Mouse (Mus musculus): ENCODE data around the gene Wfdc18. TPM values are rescaled to one million over a fixed set of nuclear protein-coding genes. Genes with fewer than 3 reads are reported as not detected.

Gene Wfdc18
- not detected for polyA plus RNA-seq (2015; fragmentation: Illumina TruSeq; extraction: RNeasy Lipid Tissue Mini Kit (QIAGEN cat#74804); ENCODE audit: insufficient read depth, low read depth, low replicate concordance)

GRCm38 (mm10) chr11:83708715-83709114 is at the start of gene Wfdc18:
Gene Wfdc18, plus strand, starts transcription at chr11:83709015.

GRCm38 (mm10) chr11:83662204-83662603 is 46.6 kb upstream of the Wfdc18 start, which contains the start of gene Ccl4:
Gene Ccl4, plus strand, starts transcription at chr11:83662584.

GRCm38 (mm10) chr11:83703705-83704104 is 5.1 kb upstream of the Wfdc18 start, which contains the start of gene Wfdc17:
Gene Wfdc17, plus strand, starts transcription at chr11:83703991.

GRCm38 (mm10) chr11:83746681-83747080 is 37.9 kb downstream of the Wfdc18 start, which contains the start of gene Wfdc21:
Gene Wfdc21, plus strand, starts transcription at chr11:83746940.

GRCm38 (mm10) chr11:83753581-83754181 is 44.9 kb downstream of the Wfdc18 start, which contains the start of gene Heatr6:
Gene Heatr6, plus strand, starts transcription at chr11:83753696.

Other genes starting within 250 kb of the Wfdc18 start
- 2.5 TPM for gene Mmp28, start 245.9 kb upstream of the Wfdc18 start, polyA plus RNA-seq (2015; fragmentation: Illumina TruSeq; extraction: RNeasy Lipid Tissue Mini Kit (QIAGEN cat#74804); ENCODE audit: insufficient read depth, low read depth, low replicate concordance)
- 18.7 TPM for gene Taf15, start 235.9 kb upstream of the Wfdc18 start, polyA plus RNA-seq (2015; fragmentation: Illumina TruSeq; extraction: RNeasy Lipid Tissue Mini Kit (QIAGEN cat#74804); ENCODE audit: insufficient read depth, low read depth, low replicate concordance)
- gene Heatr9, start 186.8 kb upstream of the Wfdc18 start, polyA plus RNA-seq (2015; fragmentation: Illumina TruSeq; extraction: RNeasy Lipid Tissue Mini Kit (QIAGEN cat#74804); ENCODE audit: insufficient read depth, low read depth, low replicate concordance) = not detected
- gene Ccl5, start 178.5 kb upstream of the Wfdc18 start, polyA plus RNA-seq (2015; fragmentation: Illumina TruSeq; extraction: RNeasy Lipid Tissue Mini Kit (QIAGEN cat#74804); ENCODE audit: insufficient read depth, low read depth, low replicate concordance) = not detected
- gene Ccl9, start 130.4 kb upstream of the Wfdc18 start, polyA plus RNA-seq (2015; fragmentation: Illumina TruSeq; extraction: RNeasy Lipid Tissue Mini Kit (QIAGEN cat#74804); ENCODE audit: insufficient read depth, low read depth, low replicate concordance) = 9.2 TPM
- 23.3 TPM for gene Ccl6, start 115.9 kb upstream of the Wfdc18 start, polyA plus RNA-seq (2015; fragmentation: Illumina TruSeq; extraction: RNeasy Lipid Tissue Mini Kit (QIAGEN cat#74804); ENCODE audit: insufficient read depth, low read depth, low replicate concordance)
- gene Rpl9-ps1, start 63.4 kb upstream of the Wfdc18 start, polyA plus RNA-seq (2015; fragmentation: Illumina TruSeq; extraction: RNeasy Lipid Tissue Mini Kit (QIAGEN cat#74804); ENCODE audit: insufficient read depth, low read depth, low replicate concordance) = not detected
- not detected for gene Ccl3, start 59.7 kb upstream of the Wfdc18 start, polyA plus RNA-seq (2015; fragmentation: Illumina TruSeq; extraction: RNeasy Lipid Tissue Mini Kit (QIAGEN cat#74804); ENCODE audit: insufficient read depth, low read depth, low replicate concordance)
- not detected for gene Ccl4, start 46.4 kb upstream of the Wfdc18 start, polyA plus RNA-seq (2015; fragmentation: Illumina TruSeq; extraction: RNeasy Lipid Tissue Mini Kit (QIAGEN cat#74804); ENCODE audit: insufficient read depth, low read depth, low replicate concordance)
- 11.9 TPM for gene Wfdc17, start 5.0 kb upstream of the Wfdc18 start, polyA plus RNA-seq (2015; fragmentation: Illumina TruSeq; extraction: RNeasy Lipid Tissue Mini Kit (QIAGEN cat#74804); ENCODE audit: insufficient read depth, low read depth, low replicate concordance)
- not detected for gene Wfdc21, start 37.9 kb downstream of the Wfdc18 start, polyA plus RNA-seq (2015; fragmentation: Illumina TruSeq; extraction: RNeasy Lipid Tissue Mini Kit (QIAGEN cat#74804); ENCODE audit: insufficient read depth, low read depth, low replicate concordance)
- 2.3 TPM for gene Heatr6, start 44.7 kb downstream of the Wfdc18 start, polyA plus RNA-seq (2015; fragmentation: Illumina TruSeq; extraction: RNeasy Lipid Tissue Mini Kit (QIAGEN cat#74804); ENCODE audit: insufficient read depth, low read depth, low replicate concordance)
- gene Hnf1b, start 141.0 kb downstream of the Wfdc18 start, polyA plus RNA-seq (2015; fragmentation: Illumina TruSeq; extraction: RNeasy Lipid Tissue Mini Kit (QIAGEN cat#74804); ENCODE audit: insufficient read depth, low read depth, low replicate concordance) = 16.9 TPM
- 4.4 TPM for gene Ddx52, start 233.0 kb downstream of the Wfdc18 start, polyA plus RNA-seq (2015; fragmentation: Illumina TruSeq; extraction: RNeasy Lipid Tissue Mini Kit (QIAGEN cat#74804); ENCODE audit: insufficient read depth, low read depth, low replicate concordance)